Mouse (Mus musculus) heart, adult 18-20 months (tissue): ENCODE data around the gene Serpina1c. TPM values are rescaled to one million over a fixed set of nuclear protein-coding genes. Genes with fewer than 3 reads are reported as not detected.
"Not testable (repeated sequence)": the region's sequence is repeated elsewhere in the genome, so short reads cannot be mapped to it uniquely, and the experiment has no call there.

Experiments used
- DNase-seq, 2 experiments: peaks; one replicate each; pipeline ENCODE4 v3.0.0; 2021 to 2022; ENCODE audit warnings: mixed read lengths in 1 of 2
- long read RNA-seq, 2 experiments: library from polyadenylated mRNA; stranded (forward); transcript quantifications; one replicate each; pipeline ENCODE4 v2.0.0; 2021
- total RNA-seq, 2 experiments: library from RNA; stranded (reverse); gene quantifications; 2 replicates each; pipeline ENCODE4 v1.2.3; 2021

Gene Serpina1c
- total RNA-seq, result not detected
- long read RNA-seq, experiment 1, partial matches to known transcripts, result 0 of 1 reads
- long read RNA-seq, experiment 1, other reads (novel, unspliced or antisense), result 1 of 1 reads
- long read RNA-seq, experiment 2, partial matches to known transcripts, result 0 of 1 reads
- long read RNA-seq, experiment 2, other reads (novel, unspliced or antisense), result 1 of 1 reads

- DNase-seq, result not testable (repeated sequence)
These were observed at the start of gene Serpina1c for GRCm38 (mm10) chr12:103904837-103905340. Gene Serpina1c, minus strand, starts transcription at chr12:103904887.

DNA sequence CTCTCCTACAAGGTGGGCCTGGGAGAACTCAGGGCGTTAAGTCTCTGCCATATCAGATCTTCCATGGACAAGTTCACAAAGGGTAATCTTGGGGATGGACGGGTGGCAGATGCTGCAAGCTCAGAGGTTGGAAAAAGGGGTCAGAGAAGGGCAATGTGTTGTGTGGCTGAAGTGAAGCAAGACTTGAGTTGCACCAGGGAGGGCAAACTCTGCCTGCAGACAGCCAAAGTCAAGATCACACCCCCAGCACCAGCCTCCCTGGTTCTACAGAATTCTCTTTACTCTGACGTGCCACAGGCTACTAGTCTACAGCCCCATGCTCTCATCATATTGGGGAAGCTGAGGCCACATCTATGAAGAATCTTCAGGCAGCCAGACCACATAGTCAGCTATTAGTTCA is 48.3 kb upstream of the Serpina1c start:
- DNase-seq, result not testable (repeated sequence)

GRCm38 (mm10) chr12:103946243-103946642 is 41.6 kb upstream of the Serpina1c start:
- DNase-seq, result no peak

- DNase-seq, result not testable (repeated sequence)
These were observed 4.5 kb upstream of the Serpina1c start for GRCm38 (mm10) chr12:103909181-103909580.

GRCm38 (mm10) chr12:103907746-103908145 is 3.1 kb upstream of the Serpina1c start:
- not testable (repeated sequence) for DNase-seq

DNA sequence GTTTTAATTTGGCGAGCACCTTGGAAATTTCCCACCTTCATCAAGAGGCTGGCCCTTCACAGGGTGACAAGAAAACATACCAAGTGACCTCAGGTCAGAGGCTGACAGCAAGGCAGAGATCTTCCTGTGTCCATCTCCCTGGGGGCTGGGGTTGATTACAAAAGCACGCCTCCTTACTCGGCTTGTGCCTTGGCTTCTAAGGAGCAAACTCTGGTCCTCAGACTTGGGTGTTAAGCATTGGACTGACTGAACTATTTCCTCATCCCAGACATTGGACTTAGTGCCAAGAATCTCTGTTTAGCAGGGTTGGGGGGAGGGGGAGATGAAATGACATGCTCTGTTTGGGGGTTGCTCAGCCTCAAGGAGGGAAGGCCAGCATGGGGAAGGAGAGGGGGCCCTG is 2.8 kb downstream of the Serpina1c start:
- DNase-seq, result peak; percentile 26 to 50

GRCm38 (mm10) chr12:103866873-103867272 is 37.8 kb downstream of the Serpina1c start:
- DNase-seq, result not testable (repeated sequence)

DNA sequence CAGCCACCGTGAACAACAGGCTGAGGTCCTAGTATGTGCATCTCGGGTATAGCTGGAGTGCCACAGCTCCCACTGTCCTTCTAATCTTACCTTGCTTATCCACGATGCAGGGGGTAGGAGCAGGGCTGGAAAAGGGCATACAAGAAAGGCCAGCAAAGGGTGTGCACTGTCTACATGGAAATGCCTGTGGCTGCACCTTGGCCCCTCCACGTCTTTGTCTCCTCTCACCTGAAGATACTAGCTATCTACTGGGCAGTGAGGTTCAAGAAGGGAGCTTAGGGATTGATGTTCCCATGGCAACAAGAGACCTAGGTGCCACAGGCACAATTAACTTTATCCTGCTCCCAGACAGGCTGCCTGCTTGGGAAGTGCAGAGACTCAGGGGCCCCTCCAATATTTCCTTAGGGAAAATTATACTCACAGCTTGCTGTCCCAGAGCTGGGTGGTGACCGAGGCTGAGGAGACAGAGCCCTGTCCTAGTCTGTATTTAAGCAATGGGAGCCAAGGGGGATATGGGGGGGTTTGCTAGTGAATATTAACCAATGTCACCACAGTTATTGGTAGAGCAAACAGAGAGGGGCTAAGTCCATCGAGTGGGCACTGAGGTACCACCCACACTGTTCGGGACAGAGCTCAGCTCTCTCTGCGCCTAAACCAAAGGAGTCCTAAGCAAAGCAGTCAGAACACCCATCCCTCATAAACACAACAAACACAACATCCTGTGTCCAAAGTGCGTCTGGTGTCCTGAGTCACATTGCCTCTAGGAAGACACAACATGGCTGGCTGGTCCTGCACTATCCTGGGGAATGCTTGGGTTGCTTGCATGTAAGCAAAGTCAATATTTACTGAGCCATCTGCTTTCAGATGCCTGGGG is 41.3 kb downstream of the Serpina1c start, which contains the start of gene Serpina1a:
Gene Serpina1a (minus strand): TSS at position 462 of the 874 bp plus-strand sequence.
- not testable (repeated sequence) for DNase-seq

GRCm38 (mm10) chr12:103860976-103861375 is 43.7 kb downstream of the Serpina1c start:
- DNase-seq, result peak; percentile 1 to 4

DNA sequence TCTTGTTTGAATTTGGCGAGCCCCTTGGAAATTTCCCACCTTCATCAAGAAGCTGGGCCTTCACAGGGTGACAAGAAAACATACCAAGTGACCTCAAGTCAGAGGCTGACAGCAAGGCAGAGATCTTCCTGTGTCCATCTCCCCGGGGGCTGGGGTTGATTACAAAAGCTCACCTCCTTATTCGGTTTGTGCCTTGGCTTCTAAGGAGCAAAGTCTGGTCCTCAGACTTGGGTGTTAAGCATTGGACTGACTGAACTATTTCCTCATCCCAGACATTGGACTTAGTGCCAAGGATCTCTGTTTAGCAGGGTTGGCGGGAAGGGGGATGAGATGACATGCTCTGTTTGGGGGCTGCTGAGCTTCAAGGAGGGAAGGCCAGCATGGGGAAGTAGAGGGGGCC is 44.1 kb downstream of the Serpina1c start:
- DNase-seq, result peak; percentile 11 to 19

DNA sequence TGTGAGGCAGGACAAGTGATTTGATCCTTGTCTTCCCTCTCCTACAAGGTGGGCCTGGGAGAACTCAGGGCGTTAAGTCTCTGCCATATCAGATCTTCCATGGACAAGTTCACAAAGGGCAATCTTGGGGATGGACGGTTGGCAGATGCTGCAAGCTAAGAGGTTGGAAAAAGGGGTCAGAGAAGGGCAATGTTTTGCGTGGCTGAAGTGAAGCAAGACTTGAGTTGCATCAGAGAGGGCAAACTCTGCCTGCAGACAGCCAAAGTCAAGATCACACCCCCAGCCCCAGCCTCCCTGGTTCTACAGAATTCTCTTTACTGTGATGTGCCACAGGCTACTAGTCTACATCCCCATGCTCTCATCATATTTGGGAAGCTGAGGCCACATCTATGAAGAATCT is 45.1 kb downstream of the Serpina1c start:
- not testable (repeated sequence) for DNase-seq

GRCm38 (mm10) chr12:103853032-103853431 is 51.7 kb downstream of the Serpina1c start:
- DNase-seq, result not testable (repeated sequence)

Other genes starting within 250 kb of the Serpina1c start
- gene Serpina6, start 247.7 kb downstream of the Serpina1c start, total RNA-seq, result not detected
- not detected for gene Serpina16, start 228.7 kb downstream of the Serpina1c start, total RNA-seq
- gene Serpina1f, start 209.4 kb downstream of the Serpina1c start, total RNA-seq, result not detected
- under 1 TPM; 0.30 to 0.75 TPM for gene Serpina1d, start 131.3 kb downstream of the Serpina1c start, total RNA-seq
- gene Serpina1b, start 74.5 kb downstream of the Serpina1c start, total RNA-seq, result 1 to 10 TPM in 1 of 2 experiments, under 1 TPM in 1; 0.94 to 2.0 TPM
- gene Serpina1a, start 41.3 kb downstream of the Serpina1c start, total RNA-seq, result not detected
- 1 to 10 TPM in 1 of 2 experiments, under 1 TPM in 1; 0.30 to 1.4 TPM for gene Serpina1e, start 54.1 kb upstream of the Serpina1c start, total RNA-seq
- gene Serpina11, start 85.1 kb upstream of the Serpina1c start, total RNA-seq, result not detected
- under 1 TPM in 1 of 2 experiments, not detected in 1; 0.10 TPM for gene Serpina9, start 108.9 kb upstream of the Serpina1c start, total RNA-seq
- under 1 TPM in 1 of 2 experiments, not detected in 1; 0.10 TPM for gene Serpina12, start 139.6 kb upstream of the Serpina1c start, total RNA-seq
- gene Serpina5, start 196.2 kb upstream of the Serpina1c start, total RNA-seq, result not detected
- not detected for gene Serpina3a, start 207.8 kb upstream of the Serpina1c start, total RNA-seq
- not detected for gene Serpina3b, start 223.1 kb upstream of the Serpina1c start, total RNA-seq
- gene Serpina3c, start 249.0 kb upstream of the Serpina1c start, total RNA-seq, result 1 to 10 TPM in 1 of 2 experiments, under 1 TPM in 1; 0.79 to 1.2 TPM